Mouse (Mus musculus): ENCODE data around the gene Snupn.

DNA sequence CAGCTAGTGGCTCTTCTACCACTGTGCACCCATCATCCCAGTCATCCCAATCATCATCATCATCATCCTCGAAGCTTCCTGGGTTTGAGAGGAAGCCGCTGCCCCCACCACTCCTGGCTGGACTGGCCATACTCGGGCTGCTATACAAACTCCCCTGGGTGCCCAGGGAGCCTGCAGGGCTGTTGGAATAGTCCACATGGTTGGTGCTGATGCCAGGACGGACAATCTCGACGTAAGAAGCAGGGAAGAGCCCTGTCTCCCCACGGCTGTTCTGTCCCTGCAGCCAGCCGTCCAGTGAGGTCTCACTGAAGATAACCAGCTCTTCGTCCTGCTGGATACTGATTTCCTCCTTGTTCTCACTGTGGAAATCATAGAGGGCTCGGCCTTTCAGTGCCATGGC, 24.3 kb upstream of the Snupn start:
- no peak for TF ChIP-seq EP300 (IDR thresholded peaks at IDR 0.05; ENCODE audit: low read depth)
- TF ChIP-seq CTCF (IDR thresholded peaks at IDR 0.05; ENCODE audit: low read depth) = no peak

Measured in liver, embryonic 14.5 days (tissue).